Mouse (Mus musculus) brain, embryonic 14.5 days (tissue): ENCODE data around the gene Gm21987.

Experiments
- CTCF ChIP-seq: fragments of 200-500 bp; IDR thresholded peaks from 2 replicates; pipeline ENCODE4 v1.5.1; 2012; ENCODE audit warnings: inconsistent platforms, mild to moderate bottlenecking, moderate library complexity, borderline replicate concordance; ENCODE audit not compliant: insufficient read depth, insufficient read length; ENCODE audit errors: extremely low read depth
- POLR2A ChIP-seq: fragments of 200-500 bp; IDR thresholded peaks from 2 replicates; pipeline ENCODE4 v1.6.1; 2012; ENCODE audit warnings: mild to moderate bottlenecking, inconsistent platforms, borderline replicate concordance; ENCODE audit not compliant: poor library complexity, insufficient read depth, insufficient read length, severe bottlenecking; ENCODE audit errors: extremely low read depth

GRCm38 (mm10) chr16:38390322-38390721 is 43.5 kb downstream of the Gm21987 start:
- TF ChIP-seq CTCF (no peak), POLR2A (no peak)
